Mouse (Mus musculus) megakaryocyte, embryonic 14.5 days (primary cell): ENCODE measurements at regions not wholly inside any gene's neighbourhood (a gene's known extent, or its start where the extent isn't known, plus 50 kb on each side); places are given as distances from the start of the nearest gene placed in this dataset.

Experiments used
- H3K27me3 ChIP-seq: replicated peaks from 2 replicates; pipeline ENCODE3; 2012; ENCODE audit warnings: inconsistent platforms
- H3K36me3 ChIP-seq: replicated peaks from 2 replicates; pipeline ENCODE3; 2012; ENCODE audit warnings: low read length, inconsistent platforms, mixed read lengths
- H3K4me1 ChIP-seq: 2 replicates; pipeline ENCODE4 v1.6.1; 2012; ENCODE audit warnings: inconsistent platforms
- H3K4me3 ChIP-seq: replicated peaks from 2 replicates; pipeline ENCODE3; 2012; ENCODE audit warnings: moderate library complexity, mild to moderate bottlenecking, inconsistent platforms
- H3K9me3 ChIP-seq: 2 replicates; pipeline ENCODE4 v1.6.1; 2012; ENCODE audit warnings: inconsistent platforms
- FLI1 ChIP-seq: IDR thresholded peaks from 2 replicates; pipeline ENCODE4 v1.6.1; 2012; ENCODE audit warnings: low read length, inconsistent platforms, mixed read lengths
- GATA1 ChIP-seq: IDR thresholded peaks from 3 replicates; pipeline ENCODE4 v1.6.1; 2012; ENCODE audit warnings: mixed read lengths, low read length, inconsistent platforms, borderline replicate concordance

DNA sequence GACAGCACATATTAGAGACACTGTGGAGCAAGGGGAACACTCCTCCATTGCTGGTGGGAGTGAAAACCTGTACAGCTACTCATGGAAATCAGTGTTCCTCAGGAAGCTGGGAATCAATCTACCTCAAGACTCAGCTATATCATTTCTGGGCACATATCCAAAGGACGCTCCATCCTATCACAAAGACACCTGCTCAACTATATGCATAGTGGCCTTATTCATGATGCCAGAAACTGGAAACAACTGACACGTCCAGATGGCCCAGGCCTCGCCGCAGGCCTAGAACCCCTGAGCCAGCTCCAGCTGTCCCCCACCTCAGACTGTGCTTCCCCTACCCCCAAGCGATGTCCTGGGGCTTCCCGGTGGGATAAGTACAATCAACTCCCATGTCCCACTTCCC, 116.3 kb upstream of the Bach2 start:
- H3K9me3 ChIP-seq = 0 out of 2 replicates have a peak, but pooled peaks cover 5% of the 10 kb centered on the region
- H3K27me3 ChIP-seq = no peaks in the 10 kb centered on the region
- TF ChIP-seq FLI1 (no peak), GATA1 (no peak)

DNA sequence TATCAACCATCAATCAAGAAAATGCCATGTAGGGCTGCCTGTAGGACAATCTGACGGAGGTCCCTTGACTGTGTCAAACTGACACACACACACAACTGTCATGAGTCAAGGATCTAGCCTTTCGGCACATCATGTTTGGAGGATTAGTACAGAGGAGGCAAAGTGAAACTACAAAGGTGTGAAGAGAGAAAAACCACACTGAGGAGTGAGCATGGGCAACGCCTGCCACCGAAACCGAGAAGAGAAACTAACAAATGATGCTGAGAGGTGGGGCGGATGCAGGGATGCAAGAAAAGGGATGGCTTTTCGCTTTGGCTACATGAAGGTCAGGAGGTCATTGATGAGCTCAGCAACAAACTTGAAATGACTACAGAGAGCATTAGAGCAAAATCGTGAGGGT, 111.8 kb upstream of the Bach2 start:
- 0 out of 2 replicates have a peak, but pooled peaks cover 5% of the 10 kb centered on the region for H3K9me3 ChIP-seq
- no peak for TF ChIP-seq GATA1
- no peak for TF ChIP-seq FLI1
- H3K4me1 ChIP-seq = no peaks in the 10 kb centered on the region
- no peaks in the 10 kb centered on the region for H3K27me3 ChIP-seq
- no peak overlapping the region for H3K4me3 ChIP-seq
- no peaks in the 10 kb centered on the region for H3K36me3 ChIP-seq

More for the DNA sequence above, 116.3 kb upstream of the Bach2 start:
- H3K4me3 ChIP-seq = no peak overlapping the region
- no peaks in the 10 kb centered on the region for H3K36me3 ChIP-seq
- H3K4me1 ChIP-seq = no peaks in the 10 kb centered on the region

DNA sequence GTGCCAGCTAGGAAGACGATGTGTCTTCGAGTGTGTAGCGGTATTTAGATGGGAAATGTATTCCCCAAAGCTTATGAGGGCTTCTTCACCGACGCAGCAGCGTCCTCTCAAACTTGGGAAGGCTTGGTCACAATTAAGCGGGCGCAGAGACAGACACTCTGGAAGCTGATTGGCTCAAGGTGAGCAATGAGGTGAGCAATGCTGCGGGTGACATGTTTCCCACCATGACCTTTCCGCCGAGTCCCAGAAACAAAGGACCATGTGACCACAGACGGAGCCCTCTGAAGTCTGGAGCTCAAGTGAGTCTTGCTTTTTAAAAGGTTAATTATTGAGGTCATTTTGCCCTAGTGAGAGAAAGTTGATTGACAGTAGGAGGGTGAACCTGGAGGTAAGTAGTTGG, 108.0 kb upstream of the Bach2 start:
- Histone ChIP-seq H3K4me1 (no peaks in the 10 kb centered on the region), H3K4me3 (no peak overlapping the region), H3K27me3 (no peaks in the 10 kb centered on the region), H3K9me3 (0 out of 2 replicates have a peak, but pooled peaks cover 5% of the 10 kb centered on the region), H3K36me3 (no peaks in the 10 kb centered on the region)
- TF ChIP-seq FLI1 = no peak
- TF ChIP-seq GATA1 = no peak

DNA sequence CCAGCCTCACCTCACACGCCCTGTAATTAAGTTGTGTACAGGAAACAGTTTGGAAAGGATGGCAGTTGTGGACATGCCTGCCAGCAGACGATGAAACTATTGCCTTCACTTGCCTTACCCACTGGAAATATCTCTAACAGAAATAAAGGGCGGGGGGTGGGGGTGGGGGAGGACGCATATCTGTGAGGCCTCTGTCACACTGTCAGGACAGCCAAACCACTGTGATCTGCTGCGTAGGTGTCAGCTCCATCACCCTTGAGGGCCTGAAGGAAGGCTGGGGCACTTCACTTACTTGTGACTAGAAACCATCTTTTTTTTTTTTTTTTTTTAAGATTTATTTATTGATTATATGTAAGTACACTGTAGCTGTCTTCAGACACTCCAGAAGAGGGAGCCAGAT, 106.8 kb upstream of the Bach2 start:
- Histone ChIP-seq H3K4me1 (no peaks in the 10 kb centered on the region), H3K4me3 (no peak overlapping the region), H3K9me3 (no peaks in the 10 kb centered on the region), H3K27me3 (no peaks in the 10 kb centered on the region), H3K36me3 (no peaks in the 10 kb centered on the region)
- TF ChIP-seq FLI1 = no peak
- no peak for TF ChIP-seq GATA1

DNA sequence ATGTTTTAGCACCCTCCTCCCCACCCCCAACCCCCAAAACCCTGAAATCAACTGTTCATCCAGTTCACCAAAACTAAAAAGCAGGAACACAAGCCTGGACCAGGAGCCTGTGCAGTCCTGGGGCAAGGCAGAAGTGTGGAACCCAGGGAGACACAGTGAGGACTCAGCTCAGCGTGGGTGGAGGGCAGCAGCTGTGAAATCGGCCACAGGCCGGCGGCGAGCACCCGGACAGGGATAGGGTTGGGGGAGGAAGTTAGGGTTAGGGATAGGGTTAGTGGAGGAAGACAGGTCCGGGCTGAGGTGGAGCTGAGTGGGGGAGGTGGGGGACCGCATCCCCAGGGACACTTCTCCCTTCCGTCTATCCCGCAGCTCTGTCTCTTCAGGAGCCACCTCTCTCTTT, 102.5 kb upstream of the Bach2 start:
- H3K4me1 ChIP-seq = 0 out of 2 replicates have a peak, but pooled peaks cover 6% of the 10 kb centered on the region
- H3K36me3 ChIP-seq = no peaks in the 10 kb centered on the region
- H3K4me3 ChIP-seq = no peak overlapping the region
- H3K9me3 ChIP-seq = no peaks in the 10 kb centered on the region
- peaks cover 5% of the 10 kb centered on the region for H3K27me3 ChIP-seq
- no peak for TF ChIP-seq GATA1
- TF ChIP-seq FLI1 = no peak

DNA sequence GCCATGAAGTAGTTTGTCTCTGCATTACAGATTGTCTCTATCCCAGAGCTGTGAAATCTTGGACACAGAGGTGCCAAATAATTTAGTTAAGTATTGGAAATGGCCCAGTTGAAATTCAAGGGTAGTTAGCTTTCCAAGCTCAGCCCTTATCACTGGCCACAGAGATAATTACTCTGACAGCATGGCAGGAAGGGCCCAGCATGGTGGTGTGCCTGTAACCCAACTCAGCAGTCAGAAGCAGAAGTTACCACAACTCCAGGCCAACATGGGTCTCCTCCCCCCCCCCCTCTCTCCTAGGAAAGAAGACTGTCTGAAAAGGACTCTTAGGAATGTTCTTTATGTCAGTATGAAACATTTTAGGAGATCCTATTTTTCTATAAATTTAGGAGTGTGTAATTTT, 101.4 kb upstream of the Bach2 start:
- 0 out of 2 replicates have a peak, but pooled peaks cover 6% of the 10 kb centered on the region for H3K4me1 ChIP-seq

DNA sequence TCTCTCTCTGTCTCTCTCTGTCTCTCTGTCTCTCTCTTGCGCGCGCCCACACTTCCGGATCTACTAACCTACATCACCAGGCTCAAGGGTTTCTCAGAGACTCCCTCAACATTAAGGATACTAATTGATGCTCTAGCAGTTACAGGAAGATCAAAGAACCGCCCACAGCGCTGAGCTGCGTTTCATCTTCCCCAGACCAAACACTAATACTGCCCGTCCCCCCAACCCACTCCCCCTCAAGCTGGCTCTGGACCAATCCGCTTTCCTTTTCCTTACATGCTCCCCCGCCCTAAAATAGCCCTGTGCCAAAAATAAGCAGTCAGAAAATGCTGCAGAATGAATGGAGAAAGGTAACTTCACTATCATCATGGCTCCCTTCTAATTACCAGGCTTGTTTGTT, 100.6 kb upstream of the Bach2 start:
- Histone ChIP-seq H3K4me1 (0 out of 2 replicates have a peak, but pooled peaks cover 6% of the 10 kb centered on the region), H3K27me3 (peaks cover 7% of the 10 kb centered on the region), H3K4me3 (no peak overlapping the region), H3K9me3 (no peaks in the 10 kb centered on the region), H3K36me3 (no peaks in the 10 kb centered on the region)
- no peak for TF ChIP-seq GATA1

More for the DNA sequence above, 101.4 kb upstream of the Bach2 start:
- H3K27me3 ChIP-seq = peaks cover 5% of the 10 kb centered on the region
- no peaks in the 10 kb centered on the region for H3K36me3 ChIP-seq
- TF ChIP-seq GATA1 (no peak), FLI1 (no peak)
- H3K9me3 ChIP-seq = no peaks in the 10 kb centered on the region
- no peak overlapping the region for H3K4me3 ChIP-seq

DNA sequence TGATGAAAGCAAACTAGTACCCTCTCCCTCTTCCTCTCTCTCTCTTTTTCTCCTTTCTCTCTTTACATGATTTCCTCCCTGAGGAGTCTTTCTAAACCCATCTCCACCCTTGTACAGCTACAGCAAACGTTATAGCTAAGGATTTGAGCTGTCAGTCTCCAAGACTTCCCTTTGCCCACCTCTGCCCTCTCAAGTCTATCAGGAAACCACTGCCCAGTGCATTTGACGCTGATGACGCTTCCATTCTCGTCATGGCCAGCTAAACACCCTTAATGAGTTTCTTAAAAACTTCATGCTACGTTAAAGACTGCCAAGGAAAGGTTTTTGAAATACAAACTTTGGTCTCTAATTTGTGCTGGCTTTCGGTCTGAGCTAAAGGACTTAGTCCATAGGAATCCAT, 99.0 kb upstream of the Bach2 start:
- H3K4me1 ChIP-seq = 0 out of 2 replicates have a peak, but pooled peaks cover 6% of the 10 kb centered on the region
- no peak overlapping the region for H3K4me3 ChIP-seq
- peaks cover 9% of the 10 kb centered on the region for H3K27me3 ChIP-seq
- no peaks in the 10 kb centered on the region for H3K9me3 ChIP-seq
- H3K36me3 ChIP-seq = no peaks in the 10 kb centered on the region
- TF ChIP-seq FLI1 = no peak
- no peak for TF ChIP-seq GATA1

DNA sequence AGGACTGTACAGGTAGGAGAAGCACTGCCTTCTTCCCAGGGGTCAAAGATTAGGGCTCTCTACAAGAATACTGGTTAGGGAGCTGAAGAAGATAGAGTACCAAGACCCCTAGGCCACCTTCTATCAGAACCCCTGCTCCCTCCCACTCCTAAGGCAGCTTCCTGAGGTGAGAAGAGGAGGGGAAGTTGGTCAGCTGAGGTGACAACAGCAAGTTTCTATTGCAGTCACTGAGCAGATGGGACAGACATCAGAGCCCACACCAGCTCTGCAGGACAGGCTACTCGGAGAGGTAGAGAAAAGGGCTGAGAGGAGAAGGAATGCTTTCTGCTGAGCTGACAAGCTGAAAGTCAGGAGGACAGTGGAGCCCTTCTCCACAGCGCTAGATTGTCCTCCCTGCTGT, 98.5 kb upstream of the Bach2 start:
- Histone ChIP-seq H3K4me3 (no peak overlapping the region), H3K27me3 (peaks cover 9% of the 10 kb centered on the region), H3K9me3 (no peaks in the 10 kb centered on the region), H3K36me3 (no peaks in the 10 kb centered on the region), H3K4me1 (0 out of 2 replicates have a peak, but pooled peaks cover 6% of the 10 kb centered on the region)
- TF ChIP-seq GATA1 (no peak), FLI1 (no peak)

DNA sequence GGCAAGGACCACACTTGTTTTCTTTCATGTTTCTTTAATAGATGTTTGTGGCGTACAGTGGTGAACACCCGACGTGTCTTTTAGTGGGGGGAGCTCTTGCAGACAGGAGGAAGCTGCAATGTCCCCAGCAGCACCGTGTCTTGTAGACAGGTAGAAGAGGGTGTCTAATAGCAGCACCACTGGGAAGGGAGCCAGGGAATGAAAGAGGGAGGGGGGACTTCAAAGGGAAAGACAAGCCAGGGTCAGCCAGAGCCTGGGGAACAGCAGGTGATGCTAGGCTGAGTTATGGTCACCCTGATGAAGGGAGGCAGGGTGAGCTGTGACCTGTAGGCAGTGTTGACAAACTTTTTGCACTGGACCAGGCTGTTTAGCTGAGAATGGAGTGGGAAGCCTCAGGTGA, 96.4 kb upstream of the Bach2 start:
- TF ChIP-seq FLI1 (no peak), GATA1 (no peak)
- 0 out of 2 replicates have a peak, but pooled peaks cover 6% of the 10 kb centered on the region for H3K4me1 ChIP-seq
- H3K9me3 ChIP-seq = peaks cover 4% of the 10 kb centered on the region; the same call in 1 of the 2 replicates
- no peak overlapping the region for H3K4me3 ChIP-seq
- H3K27me3 ChIP-seq = peaks cover 11% of the 10 kb centered on the region
- no peaks in the 10 kb centered on the region for H3K36me3 ChIP-seq

DNA sequence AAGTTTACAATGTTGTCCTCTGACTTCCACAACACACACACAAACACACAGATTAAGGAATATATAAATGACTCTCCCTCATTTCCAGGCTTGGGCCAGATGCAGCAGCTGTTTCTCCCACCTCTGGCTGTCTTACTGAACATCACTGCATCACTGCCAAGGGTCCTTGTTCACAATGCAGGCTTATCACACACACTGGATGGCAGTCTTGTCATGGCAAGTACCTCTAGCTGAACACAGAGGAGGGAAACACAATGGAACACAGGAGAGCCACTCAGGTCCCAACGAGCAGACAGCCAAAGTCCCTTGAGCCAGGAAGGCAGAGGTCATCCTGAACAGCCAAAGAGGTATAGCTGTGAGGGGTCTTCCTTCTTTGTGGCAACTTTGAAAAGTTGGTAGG, 91.5 kb upstream of the Bach2 start:
- Histone ChIP-seq H3K9me3 (peaks cover 4% of the 10 kb centered on the region; the same call in 1 of the 2 replicates), H3K4me3 (no peak overlapping the region), H3K36me3 (no peaks in the 10 kb centered on the region), H3K4me1 (no peaks in the 10 kb centered on the region), H3K27me3 (peaks cover 18% of the 10 kb centered on the region)
- TF ChIP-seq FLI1 = no peak
- TF ChIP-seq GATA1 = no peak
